Mouse (Mus musculus) ES-E14 (cell line): ENCODE data around the gene Sec16a. TPM values are rescaled to one million over a fixed set of nuclear protein-coding genes. Genes with fewer than 3 reads are reported as not detected.

Experiments used
- DNase-seq: peaks from one replicate; pipeline ENCODE4 v3.0.0-alpha.2; 2013; ENCODE audit warnings: low read depth, low spot score
- H3K27ac ChIP-seq: 2 replicates; pipeline ENCODE4 v1.5.1; 2012; ENCODE audit warnings: low read depth, mild to moderate bottlenecking, low read length, moderate library complexity, mixed read lengths; ENCODE audit not compliant: poor library complexity, insufficient read depth, severe bottlenecking
- H3K36me3 ChIP-seq: 2 replicates; pipeline ENCODE4 v1.6.1; 2012; ENCODE audit warnings: mild to moderate bottlenecking, low read length, moderate library complexity, mixed read lengths; ENCODE audit not compliant: control insufficient read depth, poor library complexity, insufficient read depth, severe bottlenecking
- H3K4me1 ChIP-seq, 2 experiments: fragments of 150-350 bp in 1 of 2; sonication (generic) in 1 of 2; 2 replicates each; pipeline ENCODE4 v1.6.1; 2012; ENCODE audit warnings: low read length in 2 of 2, mild to moderate bottlenecking in 1 of 2, mixed read lengths in 1 of 2; ENCODE audit not compliant: control insufficient read depth in 2 of 2, insufficient read depth in 2 of 2, poor library complexity in 1 of 2
- H3K4me3 ChIP-seq, 2 experiments: fragments of 150-350 bp in 1 of 2; sonication (generic) in 1 of 2; 2 replicates each; pipeline ENCODE4 v1.5.1; 2012; ENCODE audit warnings: low read length in 2 of 2, low read depth in 1 of 2, mild to moderate bottlenecking in 1 of 2, mixed read lengths in 1 of 2; ENCODE audit not compliant: insufficient read depth in 1 of 2, poor library complexity in 1 of 2, severe bottlenecking in 1 of 2
- H3K9ac ChIP-seq: 2 replicates; pipeline ENCODE4 v1.6.1; 2012; ENCODE audit warnings: low read depth, mild to moderate bottlenecking, low read length, mixed read lengths; ENCODE audit not compliant: poor library complexity, insufficient read depth, severe bottlenecking
- H3K9me3 ChIP-seq: fragments of 150-350 bp; sonication (generic); 2 replicates; pipeline ENCODE4 v1.6.1; 2012; ENCODE audit warnings: low read depth, mild to moderate bottlenecking, low read length; ENCODE audit not compliant: control insufficient read depth, insufficient read depth
- CHD2 ChIP-seq: IDR thresholded peaks from 2 replicates; pipeline ENCODE4 v1.6.1; 2014; ENCODE audit warnings: mild to moderate bottlenecking, low read depth, low read length, inconsistent platforms
- HCFC1 ChIP-seq: IDR thresholded peaks from 2 replicates; pipeline ENCODE4 v1.6.1; 2012; ENCODE audit warnings: low read length, inconsistent platforms, borderline replicate concordance; ENCODE audit not compliant: insufficient read depth
- MAFK ChIP-seq: IDR thresholded peaks from 2 replicates; pipeline ENCODE4 v1.6.1; 2014; ENCODE audit warnings: mild to moderate bottlenecking, low read depth, low read length, inconsistent platforms; ENCODE audit not compliant: insufficient read depth
- ZC3H11A ChIP-seq: IDR thresholded peaks from 2 replicates; pipeline ENCODE4 v1.6.1; 2012; ENCODE audit warnings: low read depth, mild to moderate bottlenecking, inconsistent platforms, low read length, borderline replicate concordance
- ZNF384 ChIP-seq: IDR thresholded peaks from 2 replicates; pipeline ENCODE4 v1.6.1; 2012; ENCODE audit warnings: low read depth, low read length, inconsistent platforms
- in situ Hi-C, 2 experiments: fragments of 600-800 bp; cut with MboI; formaldehyde crosslinking; loops; one replicate each; pipeline ENCODE4 v1.15.1; 2025; ENCODE audit warnings: low sequenced_read_pairs in 2 of 2, inconsistent platforms in 1 of 2; ENCODE audit not compliant: unreplicated experiment in 2 of 2
- total RNA-seq: library from RNA; depleted of rRNA; stranded (reverse); fragments of 300-350 nt; gene quantifications from 2 replicates; pipeline ENCODE4 v1.2.3, GENCODE M21; 2012

Sec16a gene
- total RNA-seq, 1 experiment, result 47.3 TPM

GRCm38 (mm10) chr2:26417066-26417465, 27.9 kb downstream of the Sec16a start:
- in situ Hi-C loops, result no loop called here
- no peaks in the 10 kb centered on the region for H3K4me1 ChIP-seq
- no peak overlapping the region for H3K9ac ChIP-seq
- peaks cover 55% of the 10 kb centered on the region for H3K36me3 ChIP-seq
- TF ChIP-seq MAFK (no peak), CHD2 (no peak), ZC3H11A (no peak), ZNF384 (no peak), HCFC1 (no peak)
- no peak for DNase-seq
- H3K27ac ChIP-seq, result no peak overlapping the region
- no peaks in the 10 kb centered on the region for H3K9me3 ChIP-seq
- H3K4me3 ChIP-seq, result no peak overlapping the region

GRCm38 (mm10) chr2:26410931-26411411, 34.0 kb downstream of the Sec16a start:
- DNase-seq, result no peak
- in situ Hi-C loops, result no loop called here
- Histone ChIP-seq H3K27ac (no peak overlapping the region), H3K4me3 (no peak overlapping the region), H3K36me3 (peaks cover 31% of the 10 kb centered on the region), H3K9ac (no peak overlapping the region), H3K4me1 (peaks cover 0 to 5% of the 10 kb centered on the region in 2 experiments; a peak in 1 of 4 replicates), H3K9me3 (no peaks in the 10 kb centered on the region)
- TF ChIP-seq HCFC1, result no peak

- TF ChIP-seq HCFC1 (no peak), MAFK (no peak), ZC3H11A (no peak), CHD2 (no peak), ZNF384 (no peak)
- H3K4me3 ChIP-seq, result no peak overlapping the region
- no peak overlapping the region for H3K27ac ChIP-seq
- peaks cover 24% of the 10 kb centered on the region for H3K36me3 ChIP-seq
- no peak for DNase-seq
- peaks cover 0 to 5% of the 10 kb centered on the region in 2 experiments; a peak in 1 of 4 replicates for H3K4me1 ChIP-seq
- in situ Hi-C loops, result no loop called here
- no peaks in the 10 kb centered on the region for H3K9me3 ChIP-seq
- H3K9ac ChIP-seq, result no peak overlapping the region
These were observed 34.9 kb downstream of the Sec16a start for GRCm38 (mm10) chr2:26410091-26410490.

- no peak overlapping the region for H3K27ac ChIP-seq
- TF ChIP-seq HCFC1 (no peak), MAFK (no peak), CHD2 (no peak), ZC3H11A (no peak), ZNF384 (no peak)
- in situ Hi-C loops, result no loop called here
- DNase-seq, result no peak
- H3K9ac ChIP-seq, result no peak overlapping the region
- H3K4me3 ChIP-seq, result no peak overlapping the region
- peaks cover 0 to 5% of the 10 kb centered on the region in 2 experiments; a peak in 1 of 4 replicates for H3K4me1 ChIP-seq
- H3K36me3 ChIP-seq, result peaks cover 19% of the 10 kb centered on the region
- no peaks in the 10 kb centered on the region for H3K9me3 ChIP-seq
These were observed 35.7 kb downstream of the Sec16a start for GRCm38 (mm10) chr2:26409362-26409761.

- H3K4me3 ChIP-seq, result peak within 1 kb of the TSS; percentile 82 to 91
- peaks cover 0 to 5% of the 10 kb centered on the region in 2 experiments; a peak in 1 of 4 replicates for H3K4me1 ChIP-seq
- no peaks in the 10 kb centered on the region for H3K9me3 ChIP-seq
- in situ Hi-C loops, result no loop called here
- H3K27ac ChIP-seq, result no peak within 1 kb of the TSS
- peak; percentile 85 for DNase-seq
- no peak for TF ChIP-seq ZC3H11A
- TF ChIP-seq ZNF384, result no peak
- TF ChIP-seq MAFK, result no peak
- no peak for TF ChIP-seq CHD2
- peak; percentile 68; the same call in 1 of the 2 replicates for TF ChIP-seq HCFC1
- peaks cover 15% of the 10 kb centered on the region for H3K36me3 ChIP-seq
- H3K9ac ChIP-seq, result peak within 1 kb of the TSS; percentile 83
These were observed 36.3 kb downstream of the Sec16a start, which contains the start of gene Inpp5e for GRCm38 (mm10) chr2:26408515-26409356. Gene Inpp5e (minus strand): TSS chr2:26409203.
